Mouse (Mus musculus): ENCODE data around the gene Tgfbr2. TPM values are rescaled to one million over a fixed set of nuclear protein-coding genes. Genes with fewer than 3 reads are reported as not detected.

Gene Tgfbr2
- polyA plus RNA-seq, 1 experiment from 2014 or later: 12.6 TPM

- DNase-seq (ENCODE audit: low spot score) (no peak), ATAC-seq (ENCODE audit: insufficient read depth, low FRiP score, low TSS enrichment) (no peak)
- H3K4me1 ChIP-seq (ENCODE audit: control insufficient read depth, insufficient read depth, low read length): no peaks in the 10 kb centered on the region
- no peaks in the 10 kb centered on the region for H3K9me3 ChIP-seq (ENCODE audit: control insufficient read depth, low read length)
- H3K4me2 ChIP-seq (ENCODE audit: low read depth): no peak overlapping the region
- 76% methylated on average over 6 of the region's 6 CpGs for WGBS
- no peak overlapping the region for H3K9ac ChIP-seq (ENCODE audit: low read length)
- no peaks in the 10 kb centered on the region for H3K36me3 ChIP-seq (ENCODE audit: control insufficient read depth, insufficient read depth, low read length)
- H3K4me3 ChIP-seq (ENCODE audit: low read depth, low read length): no peak overlapping the region
- H3K27ac ChIP-seq (ENCODE audit: low read depth, low read length): no peak overlapping the region
- H3K27me3 ChIP-seq (ENCODE audit: control insufficient read depth, insufficient read depth, low read length): no peaks in the 10 kb centered on the region
These were observed 52.6 kb downstream of the Tgfbr2 start for GRCm38 (mm10) chr9:116122544-116122943.

GRCm38 (mm10) chr9:116121472-116121871 is 53.7 kb downstream of the Tgfbr2 start:
- H3K4me2 ChIP-seq (ENCODE audit: low read depth): no peak overlapping the region
- H3K27me3 ChIP-seq (ENCODE audit: control insufficient read depth, insufficient read depth, low read length): no peaks in the 10 kb centered on the region
- no peak overlapping the region for H3K27ac ChIP-seq (ENCODE audit: low read depth, low read length)
- no peak overlapping the region for H3K9ac ChIP-seq (ENCODE audit: low read length)
- 84% methylated on average over 7 of the region's 7 CpGs for WGBS
- no peak overlapping the region for H3K4me3 ChIP-seq (ENCODE audit: low read depth, low read length)
- H3K4me1 ChIP-seq (ENCODE audit: control insufficient read depth, insufficient read depth, low read length): no peaks in the 10 kb centered on the region
- no peak for ATAC-seq (ENCODE audit: insufficient read depth, low FRiP score, low TSS enrichment)
- no peak for DNase-seq (ENCODE audit: low spot score)
- H3K36me3 ChIP-seq (ENCODE audit: control insufficient read depth, insufficient read depth, low read length): no peaks in the 10 kb centered on the region
- H3K9me3 ChIP-seq (ENCODE audit: control insufficient read depth, low read length): no peaks in the 10 kb centered on the region

DNA sequence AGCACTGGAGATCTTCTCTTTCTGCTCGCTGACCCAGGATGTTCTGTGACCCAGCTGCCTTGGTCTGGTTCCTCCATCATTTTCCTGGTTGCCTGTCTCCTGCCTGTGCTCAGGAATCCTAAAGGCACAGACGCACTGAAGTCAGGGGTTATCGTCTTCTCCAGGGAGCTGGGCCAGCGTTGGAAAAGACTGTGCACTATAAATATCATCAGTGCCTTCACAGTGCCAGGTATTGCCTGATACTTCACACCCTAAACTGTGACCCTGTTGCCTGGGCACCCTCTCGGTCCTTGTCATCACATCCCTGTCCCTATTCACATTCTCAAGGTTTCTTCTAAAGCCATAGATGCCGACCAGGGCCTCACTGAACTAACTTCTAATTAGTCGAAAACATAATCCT is 55.2 kb downstream of the Tgfbr2 start:
- ATAC-seq (ENCODE audit: insufficient read depth, low FRiP score, low TSS enrichment): no peak

GRCm38 (mm10) chr9:116118332-116118872 is 56.8 kb downstream of the Tgfbr2 start:
- Histone ChIP-seq H3K4me3 (ENCODE audit: low read depth, low read length) (no peak overlapping the region), H3K36me3 (ENCODE audit: control insufficient read depth, insufficient read depth, low read length) (no peaks in the 10 kb centered on the region), H3K27me3 (ENCODE audit: control insufficient read depth, insufficient read depth, low read length) (no peaks in the 10 kb centered on the region), H3K27ac (ENCODE audit: low read depth, low read length) (no peak overlapping the region), H3K4me1 (ENCODE audit: control insufficient read depth, insufficient read depth, low read length) (no peaks in the 10 kb centered on the region), H3K9ac (ENCODE audit: low read length) (no peak overlapping the region), H3K9me3 (ENCODE audit: control insufficient read depth, low read length) (no peaks in the 10 kb centered on the region), H3K4me2 (ENCODE audit: low read depth) (no peak overlapping the region)
- no peak for DNase-seq (ENCODE audit: low spot score)
- WGBS: 83% methylated on average over 8 of the region's 8 CpGs
- no peak for ATAC-seq (ENCODE audit: insufficient read depth, low FRiP score, low TSS enrichment)

More for the DNA sequence above, 55.2 kb downstream of the Tgfbr2 start:
- WGBS: 85% methylated on average over 7 of the region's 7 CpGs
- Histone ChIP-seq H3K4me1 (ENCODE audit: control insufficient read depth, insufficient read depth, low read length) (no peaks in the 10 kb centered on the region), H3K4me2 (ENCODE audit: low read depth) (no peak overlapping the region), H3K27me3 (ENCODE audit: control insufficient read depth, insufficient read depth, low read length) (no peaks in the 10 kb centered on the region), H3K9me3 (ENCODE audit: control insufficient read depth, low read length) (no peaks in the 10 kb centered on the region), H3K4me3 (ENCODE audit: low read depth, low read length) (no peak overlapping the region), H3K36me3 (ENCODE audit: control insufficient read depth, insufficient read depth, low read length) (no peaks in the 10 kb centered on the region), H3K9ac (ENCODE audit: low read length) (no peak overlapping the region), H3K27ac (ENCODE audit: low read depth, low read length) (no peak overlapping the region)
- no peak for DNase-seq (ENCODE audit: low spot score)

DNA sequence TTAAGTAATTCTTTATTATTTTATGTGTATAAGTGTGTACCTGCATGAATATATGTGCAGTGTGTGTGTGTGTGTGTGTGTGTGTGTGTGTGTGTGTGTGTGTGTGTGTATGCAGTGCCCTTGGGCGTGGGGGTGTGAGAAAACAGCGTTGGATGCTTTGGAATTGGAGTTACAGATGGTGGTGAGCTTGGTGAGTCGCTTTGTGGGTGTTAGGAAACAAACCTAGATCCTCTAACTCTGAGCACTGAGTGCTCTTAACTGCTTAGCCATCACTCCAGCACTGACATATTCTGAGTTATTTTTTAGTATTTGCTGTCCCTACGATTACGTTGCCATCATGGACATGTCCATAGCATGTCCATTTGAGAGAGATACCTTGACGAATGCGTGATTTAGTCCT is 59.3 kb downstream of the Tgfbr2 start:
- Histone ChIP-seq H3K4me1 (ENCODE audit: control insufficient read depth, insufficient read depth, low read length) (no peaks in the 10 kb centered on the region), H3K9ac (ENCODE audit: low read length) (no peak overlapping the region), H3K9me3 (ENCODE audit: control insufficient read depth, low read length) (no peaks in the 10 kb centered on the region), H3K36me3 (ENCODE audit: control insufficient read depth, insufficient read depth, low read length) (no peaks in the 10 kb centered on the region), H3K4me2 (ENCODE audit: low read depth) (no peak overlapping the region), H3K27me3 (ENCODE audit: control insufficient read depth, insufficient read depth, low read length) (no peaks in the 10 kb centered on the region), H3K27ac (ENCODE audit: low read depth, low read length) (no peak overlapping the region), H3K4me3 (ENCODE audit: low read depth, low read length) (no peak overlapping the region)
- ATAC-seq (ENCODE audit: insufficient read depth, low FRiP score, low TSS enrichment) (no peak), DNase-seq (ENCODE audit: low spot score) (no peak)
- WGBS: 96% methylated on average over 7 of the region's 7 CpGs

- no peaks in the 10 kb centered on the region for H3K27me3 ChIP-seq (ENCODE audit: control insufficient read depth, insufficient read depth, low read length)
- H3K9ac ChIP-seq (ENCODE audit: low read length): no peak overlapping the region
- no peaks in the 10 kb centered on the region for H3K9me3 ChIP-seq (ENCODE audit: control insufficient read depth, low read length)
- 63% methylated on average over 4 of the region's 4 CpGs for WGBS
- no peak overlapping the region for H3K4me2 ChIP-seq (ENCODE audit: low read depth)
- DNase-seq (ENCODE audit: low spot score) (no peak), ATAC-seq (ENCODE audit: insufficient read depth, low FRiP score, low TSS enrichment) (no peak)
- no peak overlapping the region for H3K27ac ChIP-seq (ENCODE audit: low read depth, low read length)
- no peaks in the 10 kb centered on the region for H3K36me3 ChIP-seq (ENCODE audit: control insufficient read depth, insufficient read depth, low read length)
- H3K4me3 ChIP-seq (ENCODE audit: low read depth, low read length): no peak overlapping the region
- no peaks in the 10 kb centered on the region for H3K4me1 ChIP-seq (ENCODE audit: control insufficient read depth, insufficient read depth, low read length)
These were observed 60.8 kb downstream of the Tgfbr2 start for GRCm38 (mm10) chr9:116114339-116114738.

- Histone ChIP-seq H3K27me3 (ENCODE audit: control insufficient read depth, insufficient read depth, low read length) (no peaks in the 10 kb centered on the region), H3K4me3 (ENCODE audit: low read depth, low read length) (no peak overlapping the region), H3K9me3 (ENCODE audit: control insufficient read depth, low read length) (no peaks in the 10 kb centered on the region), H3K9ac (ENCODE audit: low read length) (no peak overlapping the region), H3K4me2 (ENCODE audit: low read depth) (no peak overlapping the region), H3K36me3 (ENCODE audit: control insufficient read depth, insufficient read depth, low read length) (no peaks in the 10 kb centered on the region), H3K27ac (ENCODE audit: low read depth, low read length) (no peak overlapping the region), H3K4me1 (ENCODE audit: control insufficient read depth, insufficient read depth, low read length) (no peaks in the 10 kb centered on the region)
- DNase-seq (ENCODE audit: low spot score) (no peak), ATAC-seq (ENCODE audit: insufficient read depth, low FRiP score, low TSS enrichment) (no peak)
- WGBS: 84% methylated on average over 9 of the region's 9 CpGs
These were observed 63.8 kb downstream of the Tgfbr2 start for GRCm38 (mm10) chr9:116111149-116111970.

GRCm38 (mm10) chr9:116108729-116109128 is 66.4 kb downstream of the Tgfbr2 start:
- ATAC-seq (ENCODE audit: insufficient read depth, low FRiP score, low TSS enrichment): no peak
- WGBS: 78% methylated on average over 2 of the region's 2 CpGs
- H3K4me2 ChIP-seq (ENCODE audit: low read depth): no peak overlapping the region

GRCm38 (mm10) chr9:116104770-116105169 is 70.4 kb downstream of the Tgfbr2 start:
- ATAC-seq (ENCODE audit: insufficient read depth, low FRiP score, low TSS enrichment): no peak
- Histone ChIP-seq H3K27me3 (ENCODE audit: control insufficient read depth, insufficient read depth, low read length) (no peaks in the 10 kb centered on the region), H3K4me1 (ENCODE audit: control insufficient read depth, insufficient read depth, low read length) (no peaks in the 10 kb centered on the region), H3K36me3 (ENCODE audit: control insufficient read depth, insufficient read depth, low read length) (no peaks in the 10 kb centered on the region), H3K27ac (ENCODE audit: low read depth, low read length) (no peak overlapping the region), H3K9me3 (ENCODE audit: control insufficient read depth, low read length) (no peaks in the 10 kb centered on the region), H3K9ac (ENCODE audit: low read length) (no peak overlapping the region), H3K4me2 (ENCODE audit: low read depth) (no peak overlapping the region), H3K4me3 (ENCODE audit: low read depth, low read length) (no peak overlapping the region)
- DNase-seq (ENCODE audit: low spot score): no peak
- WGBS: 96% methylated on average over 17 of the region's 17 CpGs

More at GRCm38 (mm10) chr9:116108729-116109128, 66.4 kb downstream of the Tgfbr2 start:
- H3K9me3 ChIP-seq (ENCODE audit: control insufficient read depth, low read length): no peaks in the 10 kb centered on the region
- H3K36me3 ChIP-seq (ENCODE audit: control insufficient read depth, insufficient read depth, low read length): no peaks in the 10 kb centered on the region
- no peak overlapping the region for H3K4me3 ChIP-seq (ENCODE audit: low read depth, low read length)
- H3K27me3 ChIP-seq (ENCODE audit: control insufficient read depth, insufficient read depth, low read length): no peaks in the 10 kb centered on the region
- no peak for DNase-seq (ENCODE audit: low spot score)
- H3K4me1 ChIP-seq (ENCODE audit: control insufficient read depth, insufficient read depth, low read length): no peaks in the 10 kb centered on the region
- H3K27ac ChIP-seq (ENCODE audit: low read depth, low read length): no peak overlapping the region
- no peak overlapping the region for H3K9ac ChIP-seq (ENCODE audit: low read length)

Data from neural tube, embryonic 11.5 days (tissue).